Mouse (Mus musculus) kidney, embryonic 14.5 days (tissue): ENCODE measurements around the gene Rpl32. TPM values are rescaled to one million over a fixed set of nuclear protein-coding genes. Genes with fewer than 3 reads are reported as not detected.

Source experiments
- ATAC-seq: fragments of 200-750 bp; cut with Nextera tagmentation; 2 replicates; pipeline ENCODE4 v1.8.0; 2017; ENCODE audit warnings: moderate number of reproducible peaks, mild to moderate bottlenecking, moderate TSS enrichment, moderate library complexity; ENCODE audit not compliant: low FRiP score, low TSS enrichment
- H3K27ac ChIP-seq: fragments of 300-500 bp; sonication (generic); 2 replicates; pipeline ENCODE4 v1.5.1; 2014; ENCODE audit warnings: low read depth, mild to moderate bottlenecking, low read length, moderate library complexity, mixed read lengths
- H3K27me3 ChIP-seq: fragments of 300-500 bp; sonication (generic); 2 replicates; pipeline ENCODE4 v1.6.1; 2014; ENCODE audit warnings: mild to moderate bottlenecking, low read length; ENCODE audit not compliant: control insufficient read depth, insufficient read depth
- H3K36me3 ChIP-seq: fragments of 300-500 bp; sonication (generic); 2 replicates; pipeline ENCODE4 v1.6.1; 2014; ENCODE audit warnings: low read length, mixed read lengths; ENCODE audit not compliant: control insufficient read depth, insufficient read depth
- H3K4me1 ChIP-seq: fragments of 300-500 bp; sonication (generic); 2 replicates; pipeline ENCODE4 v1.6.1; 2014; ENCODE audit warnings: low read length, mixed read lengths; ENCODE audit not compliant: control insufficient read depth, insufficient read depth
- H3K4me2 ChIP-seq: fragments of 300-500 bp; sonication (generic); replicated peaks from 2 replicates; pipeline ENCODE4 v1.6.1; 2014; ENCODE audit warnings: low read depth, mild to moderate bottlenecking, low read length
- H3K4me3 ChIP-seq: fragments of 300-500 bp; sonication (generic); 2 replicates; pipeline ENCODE4 v1.5.1; 2014; ENCODE audit warnings: mild to moderate bottlenecking, low read length
- H3K9ac ChIP-seq: fragments of 300-500 bp; sonication (generic); 2 replicates; pipeline ENCODE4 v1.6.1; 2014; ENCODE audit warnings: low read depth, mild to moderate bottlenecking, low read length, moderate library complexity
- H3K9me3 ChIP-seq: fragments of 300-500 bp; sonication (generic); 2 replicates; pipeline ENCODE4 v1.6.1; 2016; ENCODE audit warnings: low read length; ENCODE audit not compliant: control insufficient read depth
- WGBS: fragments of 180-500 bp; shearing (Covaris S2); extraction: QIAGEN DNeasy Blood & Tissue Kit; methylation state at CpG from one replicate; pipeline ENCODE4 v1.1.7; 2014; 5-methylcytosine and 5-hydroxymethylcytosine counted together
- polyA plus RNA-seq: library from polyadenylated mRNA; unstranded; fragments of >200 nt; fragmentation: Nextera tagmentation; extraction: Ambion mirVana; gene quantifications from 2 replicates; pipeline ENCODE4 v1.2.1, GENCODE M21; 2014

The Rpl32 gene
- polyA plus RNA-seq = 2,535 and 3,306 TPM in 2 replicates

DNA sequence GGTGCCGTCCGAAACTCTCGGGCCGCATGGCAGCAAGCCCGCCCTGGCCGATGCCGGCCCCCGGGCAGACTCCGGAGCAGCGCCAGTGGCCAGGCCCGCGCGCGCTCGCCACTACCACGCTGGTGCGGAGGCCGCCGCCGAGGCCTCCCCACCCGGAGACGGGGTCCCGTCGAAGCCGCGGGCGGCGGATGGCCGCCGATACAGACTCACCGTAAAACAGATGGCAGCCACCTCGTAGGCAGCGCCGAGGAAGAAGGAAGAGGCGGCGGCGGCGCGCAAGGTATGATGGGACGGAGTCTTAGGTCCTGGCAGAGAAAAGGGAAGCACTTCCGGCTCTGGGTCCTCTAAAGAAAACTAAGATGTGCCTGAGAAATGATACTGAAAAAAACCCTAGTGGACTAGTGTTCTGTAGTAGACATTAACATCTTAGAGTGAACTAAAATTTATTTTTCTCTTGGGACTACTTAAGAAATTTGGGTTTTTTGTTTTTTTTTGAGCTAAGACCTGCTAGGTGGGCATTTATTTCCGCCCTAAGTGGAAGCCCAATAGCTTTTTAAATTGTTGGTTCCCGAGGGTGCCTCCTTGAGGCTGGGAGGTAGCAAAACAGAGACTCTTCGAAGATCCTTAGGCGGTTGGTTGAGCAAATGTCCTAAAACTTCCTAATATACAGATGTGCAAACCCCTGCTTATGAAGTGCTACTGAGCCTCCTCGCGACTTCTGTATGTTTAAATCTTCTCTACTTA, at the start of gene Rpl32:
Gene Rpl32 (minus strand): TSS at position 260 of the 744 bp plus-strand sequence.
- Histone ChIP-seq H3K4me3 (peak within 1 kb of the TSS; percentile 100), H3K36me3 (peaks cover 38% of the 10 kb centered on the region), H3K4me2 (peak within 1 kb of the TSS; percentile 90), H3K27ac (peak within 1 kb of the TSS; percentile 97), H3K9me3 (no peaks in the 10 kb centered on the region), H3K4me1 (peaks cover 15% of the 10 kb centered on the region), H3K9ac (peak within 1 kb of the TSS; percentile 100), H3K27me3 (no peaks in the 10 kb centered on the region)
- ATAC-seq = peak; percentile 81
- WGBS = under 1% methylated on average over 47 of the region's 47 CpGs

GRCm38 (mm10) chr6:115856361-115856745, 47.8 kb upstream of the Rpl32 start:
- Histone ChIP-seq H3K27ac (no peak overlapping the region), H3K4me2 (no peak overlapping the region), H3K4me1 (peaks cover 23% of the 10 kb centered on the region), H3K4me3 (no peak overlapping the region), H3K9me3 (no peaks in the 10 kb centered on the region), H3K9ac (no peak overlapping the region), H3K36me3 (no peaks in the 10 kb centered on the region), H3K27me3 (no peaks in the 10 kb centered on the region)
- no peak for ATAC-seq
- whole genome bisulfite sequencing = 80% methylated on average over 4 of the region's 4 CpGs

DNA sequence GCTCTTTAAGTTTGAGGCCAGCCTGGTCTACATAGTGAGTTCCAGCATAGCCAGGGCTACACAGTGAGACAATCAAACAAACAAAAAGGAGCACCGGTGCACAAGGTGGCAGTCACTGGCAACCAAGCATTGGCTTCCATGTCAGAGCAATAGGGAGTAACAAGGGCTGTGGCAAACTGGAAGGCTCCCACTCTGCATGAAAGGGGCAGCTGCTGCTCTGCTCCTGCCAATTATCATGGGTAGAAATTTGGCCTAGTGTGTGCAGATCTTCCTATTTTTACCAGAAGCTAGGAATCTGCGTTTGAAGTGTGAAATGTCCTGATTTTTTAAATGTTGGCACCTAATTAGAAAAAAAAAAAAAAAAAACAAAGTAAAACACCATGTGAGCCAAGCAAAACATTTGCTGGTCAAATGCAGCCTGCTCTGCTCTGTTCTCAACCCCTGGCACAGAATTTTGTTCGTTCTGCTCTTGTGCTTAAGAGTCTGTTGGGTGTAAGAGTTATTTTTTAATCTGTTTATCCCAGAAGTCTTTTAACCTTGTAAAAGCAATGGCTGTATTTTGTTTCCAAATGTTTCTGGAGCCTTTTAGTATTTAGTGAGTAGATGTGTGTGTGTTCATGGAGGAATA, 47.3 kb upstream of the Rpl32 start:
- no peak overlapping the region for H3K4me3 ChIP-seq
- H3K9ac ChIP-seq = no peak overlapping the region
- no peak overlapping the region; the same call in 1 of the 2 replicates for H3K27ac ChIP-seq
- H3K9me3 ChIP-seq = no peaks in the 10 kb centered on the region
- H3K4me1 ChIP-seq = peaks cover 23% of the 10 kb centered on the region
- H3K4me2 ChIP-seq = no peak overlapping the region
- WGBS = 88% methylated on average over 3 of the region's 3 CpGs
- no peaks in the 10 kb centered on the region for H3K27me3 ChIP-seq
- no peak for ATAC-seq
- H3K36me3 ChIP-seq = no peaks in the 10 kb centered on the region

DNA sequence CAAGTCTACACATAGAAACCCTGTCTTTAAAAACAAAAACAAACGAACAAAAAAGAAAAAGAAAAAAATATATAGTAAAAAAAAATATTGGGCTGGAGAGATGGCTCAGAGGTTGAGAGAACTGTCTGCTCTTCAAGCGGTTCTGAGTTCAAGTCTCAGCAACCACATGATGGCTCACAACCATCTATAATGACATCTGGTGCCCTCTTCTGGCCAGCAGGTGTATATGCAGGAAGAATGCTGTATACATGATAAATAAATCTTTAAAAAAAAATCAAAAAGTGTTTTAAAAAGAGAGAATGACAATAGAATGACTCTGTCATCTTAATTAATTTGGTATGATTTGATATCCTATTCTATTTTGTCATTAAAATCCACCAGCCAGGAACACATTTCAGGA, 45.9 kb upstream of the Rpl32 start:
- no peak overlapping the region for H3K27ac ChIP-seq
- H3K4me3 ChIP-seq = no peak overlapping the region
- no peaks in the 10 kb centered on the region for H3K27me3 ChIP-seq
- WGBS = 68% methylated on average over 2 of the region's 2 CpGs
- H3K9me3 ChIP-seq = no peaks in the 10 kb centered on the region
- H3K4me1 ChIP-seq = peaks cover 13% of the 10 kb centered on the region
- H3K36me3 ChIP-seq = peaks cover 6% of the 10 kb centered on the region; the same call in 1 of the 2 replicates
- H3K9ac ChIP-seq = no peak overlapping the region
- no peak overlapping the region for H3K4me2 ChIP-seq
- ATAC-seq = no peak

GRCm38 (mm10) chr6:115853985-115854384, 45.4 kb upstream of the Rpl32 start:
- Histone ChIP-seq H3K36me3 (peaks cover 11% of the 10 kb centered on the region; the same call in 1 of the 2 replicates), H3K9me3 (no peaks in the 10 kb centered on the region), H3K4me3 (peak overlapping the region; percentile 70), H3K27ac (peak overlapping the region; percentile 81), H3K4me1 (peaks cover 9% of the 10 kb centered on the region; the same call in 1 of the 2 replicates), H3K4me2 (peak overlapping the region; percentile 59), H3K9ac (peak overlapping the region; percentile 61), H3K27me3 (no peaks in the 10 kb centered on the region)
- no peak for ATAC-seq
- WGBS = 45% methylated on average over 7 of the region's 7 CpGs

DNA sequence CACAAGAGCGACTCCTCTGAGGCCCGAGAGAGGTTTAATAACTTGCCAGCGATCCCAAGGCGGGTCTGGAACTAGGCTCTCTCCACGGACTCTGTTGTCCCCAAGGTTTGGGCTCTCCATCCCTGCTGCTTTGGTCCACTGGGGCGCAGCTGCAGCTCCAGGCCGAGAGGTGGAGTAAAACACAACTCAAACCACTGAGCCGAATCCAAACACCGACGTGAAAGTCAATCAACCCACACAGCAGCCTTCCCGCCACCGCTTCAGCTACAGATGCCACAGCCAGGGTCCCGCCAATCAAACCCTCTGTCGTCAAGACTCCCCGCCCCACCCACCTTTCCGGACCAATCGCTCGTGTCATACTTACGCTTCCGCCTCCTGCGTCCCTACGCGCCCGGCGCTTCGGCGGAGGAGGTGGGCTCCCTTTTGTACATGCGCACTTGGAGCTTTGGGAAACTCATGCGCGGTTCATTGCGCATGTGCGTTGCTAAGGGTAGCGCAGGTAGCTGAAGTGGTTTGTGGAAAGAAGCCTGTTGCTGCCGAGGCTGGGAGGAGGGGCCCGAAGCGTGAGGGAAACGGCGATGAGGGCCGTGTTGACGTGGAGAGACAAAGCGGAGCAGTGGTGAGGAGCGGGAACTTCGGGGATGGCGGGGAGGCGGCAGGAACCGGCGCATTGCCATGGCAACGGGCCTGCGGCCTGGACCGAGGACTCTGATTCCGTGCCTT, 44.7 kb upstream of the Rpl32 start, which contains the start of the genes Mbd4 and Ift122:
Gene Mbd4 (minus strand): TSS at position 281 of the 723 bp plus-strand sequence.
Gene Ift122 (plus strand): TSS at position 380 of the 723 bp plus-strand sequence.
- Histone ChIP-seq H3K4me1 (peaks cover 9% of the 10 kb centered on the region; the same call in 1 of the 2 replicates), H3K4me3 (peak within 1 kb of the TSS; percentile 70), H3K27ac (peak within 1 kb of the TSS; percentile 82), H3K4me2 (peak within 1 kb of the TSS; percentile 59), H3K9me3 (no peaks in the 10 kb centered on the region), H3K36me3 (peaks cover 18% of the 10 kb centered on the region), H3K9ac (peak within 1 kb of the TSS; percentile 61), H3K27me3 (no peaks in the 10 kb centered on the region)
- under 1% methylated on average over 51 of the region's 51 CpGs for WGBS
- ATAC-seq = peak; percentile 99

DNA sequence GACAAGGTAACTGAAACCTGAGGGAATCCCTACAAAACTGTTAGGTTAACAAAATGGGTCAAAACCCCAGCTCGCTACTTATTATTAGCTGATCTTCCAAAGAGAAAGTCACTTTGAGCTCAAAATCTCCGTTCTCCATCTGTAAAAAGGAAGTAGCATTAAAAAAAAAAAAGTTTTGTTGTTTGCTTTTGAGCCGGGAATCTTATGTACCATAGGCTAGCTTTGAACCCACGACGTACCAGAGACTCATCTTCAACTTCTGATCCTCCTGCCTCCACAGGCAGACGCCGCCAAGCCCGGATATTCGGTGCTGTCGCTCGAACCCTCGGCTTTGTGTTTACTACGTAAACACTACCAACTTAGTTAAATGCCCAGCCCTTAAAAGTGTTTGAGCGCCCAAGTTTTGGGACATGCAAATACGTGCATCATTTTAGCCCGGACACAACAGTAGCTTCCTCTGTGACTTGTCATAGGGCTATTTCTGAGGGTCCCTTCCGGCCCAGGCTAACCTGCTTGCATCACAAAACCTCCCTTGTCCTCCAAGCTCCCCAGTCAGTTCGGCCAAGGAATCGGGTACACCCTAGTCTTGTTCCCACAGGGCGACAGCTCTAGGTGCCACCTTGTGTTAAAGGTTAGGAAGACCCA, 44.0 kb upstream of the Rpl32 start:
- H3K4me2 ChIP-seq = peak overlapping the region; percentile 54
- 4% methylated on average over 20 of the region's 20 CpGs for WGBS
- H3K4me1 ChIP-seq = peaks cover 9% of the 10 kb centered on the region; the same call in 1 of the 2 replicates
- no peaks in the 10 kb centered on the region for H3K27me3 ChIP-seq
- H3K4me3 ChIP-seq = peak overlapping the region; percentile 70
- no peaks in the 10 kb centered on the region for H3K9me3 ChIP-seq
- ATAC-seq = no peak
- H3K36me3 ChIP-seq = peaks cover 20% of the 10 kb centered on the region
- peak overlapping the region; percentile 82 for H3K27ac ChIP-seq
- peak overlapping the region; percentile 50 for H3K9ac ChIP-seq

- Histone ChIP-seq H3K4me2 (no peak overlapping the region), H3K4me1 (peaks cover 7% of the 10 kb centered on the region; the same call in 1 of the 2 replicates), H3K27ac (no peak overlapping the region), H3K4me3 (no peak overlapping the region), H3K9me3 (no peaks in the 10 kb centered on the region), H3K27me3 (no peaks in the 10 kb centered on the region), H3K36me3 (peaks cover 31% of the 10 kb centered on the region), H3K9ac (no peak overlapping the region)
- no peak for ATAC-seq
- WGBS = 94% methylated on average over 10 of the region's 10 CpGs
These were observed 40.2 kb upstream of the Rpl32 start for GRCm38 (mm10) chr6:115848598-115849304.
